Mouse (Mus musculus) midbrain, embryonic 11.5 days (tissue): ENCODE measurements around the gene Dppa3. TPM values are rescaled to one million over a fixed set of nuclear protein-coding genes. Genes with fewer than 3 reads are reported as not detected.

Source experiments
- ATAC-seq: fragments of 200-750 bp; cut with Nextera tagmentation; 2 replicates; pipeline ENCODE4 v1.8.0; 2017; ENCODE audit warnings: moderate TSS enrichment, moderate library complexity; ENCODE audit not compliant: low FRiP score
- DNase-seq: peaks from one replicate; pipeline ENCODE4 v3.0.0; 2015; ENCODE audit warnings: low spot score; ENCODE audit errors: missing footprints
- H3K27ac ChIP-seq: fragments of 300-500 bp; sonication (generic); 2 replicates; pipeline ENCODE4 v1.5.1; 2014; ENCODE audit warnings: low read depth, low read length
- H3K27me3 ChIP-seq: fragments of 300-500 bp; sonication (generic); 2 replicates; pipeline ENCODE4 v1.6.1; 2014; ENCODE audit warnings: mild to moderate bottlenecking, low read length, moderate library complexity, mixed read lengths; ENCODE audit not compliant: control insufficient read depth, insufficient read depth
- H3K36me3 ChIP-seq: fragments of 300-500 bp; sonication (generic); 2 replicates; pipeline ENCODE4 v1.6.1; 2014; ENCODE audit warnings: mild to moderate bottlenecking, low read length, moderate library complexity, mixed read lengths; ENCODE audit not compliant: control insufficient read depth, insufficient read depth
- H3K4me1 ChIP-seq: fragments of 300-500 bp; sonication (generic); 2 replicates; pipeline ENCODE4 v1.6.1; 2014; ENCODE audit warnings: low read length; ENCODE audit not compliant: control insufficient read depth, insufficient read depth
- H3K4me2 ChIP-seq: fragments of 300-500 bp; sonication (generic); 2 replicates; pipeline ENCODE4 v1.6.1; 2014; ENCODE audit warnings: mild to moderate bottlenecking, moderate library complexity
- H3K4me3 ChIP-seq: fragments of 300-500 bp; sonication (generic); 2 replicates; pipeline ENCODE4 v1.5.1; 2014; ENCODE audit warnings: low read depth, low read length
- H3K9ac ChIP-seq: fragments of 300-500 bp; sonication (generic); 2 replicates; pipeline ENCODE4 v1.6.1; 2014; ENCODE audit warnings: low read length
- H3K9me3 ChIP-seq: fragments of 300-500 bp; sonication (generic); 2 replicates; pipeline ENCODE4 v1.6.1; 2016; ENCODE audit warnings: low read length; ENCODE audit not compliant: control insufficient read depth
- WGBS: fragments of 180-500 bp; shearing (Covaris S2); extraction: QIAGEN DNeasy Blood & Tissue Kit; methylation state at CpG from one replicate; pipeline ENCODE4 v1.1.7; 2014; 5-methylcytosine and 5-hydroxymethylcytosine counted together
- polyA plus RNA-seq: library from polyadenylated mRNA; unstranded; fragments of >200 nt; fragmentation: Nextera tagmentation; extraction: Ambion mirVana; gene quantifications from 2 replicates; pipeline ENCODE4 v1.2.1, GENCODE M21; 2014

Dppa3 gene
- polyA plus RNA-seq, 1 experiment from 2014 or later: not detected

DNA sequence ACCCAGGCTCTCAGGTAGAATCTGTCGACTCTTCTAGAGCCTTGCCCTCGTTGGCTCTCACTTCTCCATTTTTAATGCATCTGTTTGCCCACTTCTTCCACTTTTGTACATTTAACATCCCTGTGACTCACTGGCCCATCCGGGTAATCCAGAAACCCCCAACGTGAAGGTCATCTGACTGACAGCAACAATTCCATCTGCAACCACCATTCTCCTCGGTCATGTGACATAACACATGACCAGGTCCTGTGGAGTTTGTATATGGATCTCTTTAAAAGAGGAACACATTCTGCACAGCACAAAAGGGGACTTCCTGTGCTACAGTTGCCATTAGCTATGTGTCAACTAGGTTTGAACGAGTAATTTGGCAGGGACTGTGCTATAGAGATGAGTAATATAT, 28.1 kb downstream of the Dppa3 start:
- ATAC-seq (no peak), DNase-seq (no peak)
- H3K36me3 ChIP-seq: no peaks in the 10 kb centered on the region
- H3K9me3 ChIP-seq: no peaks in the 10 kb centered on the region
- no peak overlapping the region for H3K9ac ChIP-seq
- no peak overlapping the region for H3K4me2 ChIP-seq
- peaks cover 4% of the 10 kb centered on the region; the same call in 1 of the 2 replicates for H3K4me1 ChIP-seq
- H3K27me3 ChIP-seq: no peaks in the 10 kb centered on the region
- no peak overlapping the region for H3K4me3 ChIP-seq
- 83% methylated on average over 6 of the region's 6 CpGs for WGBS
- H3K27ac ChIP-seq: no peak overlapping the region

DNA sequence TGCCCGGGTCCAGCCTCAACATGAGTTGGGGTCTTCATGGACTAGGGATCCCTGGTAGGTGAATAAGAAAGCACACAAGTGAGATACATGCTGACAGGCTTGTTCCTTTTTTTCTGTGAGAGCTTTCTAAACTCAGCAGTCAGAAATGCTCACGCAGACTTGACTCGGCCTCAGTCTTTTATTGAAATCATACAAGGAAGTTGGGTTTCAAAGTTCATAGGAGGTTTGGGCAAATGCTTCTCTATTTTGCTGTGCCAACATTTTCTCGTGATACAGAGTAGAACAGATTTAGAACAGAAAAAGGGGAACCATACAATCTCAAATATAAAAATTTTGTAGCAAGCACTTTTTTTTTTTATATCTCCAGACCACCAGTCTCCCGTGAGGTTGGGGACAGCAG, 31.4 kb downstream of the Dppa3 start:
- WGBS: 87% methylated on average over 5 of the region's 5 CpGs
- H3K9ac ChIP-seq: no peak overlapping the region
- no peaks in the 10 kb centered on the region for H3K9me3 ChIP-seq
- H3K4me2 ChIP-seq: no peak overlapping the region
- no peak for ATAC-seq
- DNase-seq: no peak
- no peak overlapping the region for H3K27ac ChIP-seq
- H3K4me3 ChIP-seq: no peak overlapping the region
- no peaks in the 10 kb centered on the region for H3K27me3 ChIP-seq
- H3K36me3 ChIP-seq: no peaks in the 10 kb centered on the region
- H3K4me1 ChIP-seq: peaks cover 4% of the 10 kb centered on the region; the same call in 1 of the 2 replicates

DNA sequence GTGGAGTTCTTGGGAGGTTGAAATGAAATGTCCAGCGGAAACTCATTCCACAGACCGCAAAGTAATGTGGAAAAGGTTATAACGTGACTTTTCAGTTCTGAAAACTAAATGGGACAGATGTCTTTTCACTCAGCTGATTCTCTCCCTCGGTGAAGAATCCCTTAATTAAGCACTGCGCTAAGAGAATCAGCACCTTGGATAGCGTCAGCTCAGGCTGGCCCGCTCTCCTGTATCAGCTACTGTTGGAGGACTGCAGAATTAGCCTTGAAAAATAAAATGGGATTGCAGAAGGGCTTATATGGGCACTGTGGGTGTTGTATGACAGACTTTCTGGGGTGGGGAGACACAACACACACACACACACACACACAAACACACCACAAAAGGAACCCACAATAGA, 33.4 kb downstream of the Dppa3 start:
- WGBS: 20% methylated on average over 7 of the region's 7 CpGs
- no peaks in the 10 kb centered on the region for H3K9me3 ChIP-seq
- H3K9ac ChIP-seq: no peak overlapping the region
- no peak overlapping the region for H3K4me2 ChIP-seq
- no peak overlapping the region for H3K27ac ChIP-seq
- DNase-seq: no peak
- ATAC-seq: no peak
- no peaks in the 10 kb centered on the region for H3K36me3 ChIP-seq
- 0 out of 2 replicates have a peak, but pooled peaks cover 2% of the 10 kb centered on the region for H3K27me3 ChIP-seq
- H3K4me1 ChIP-seq: peaks cover 6% of the 10 kb centered on the region; the same call in 1 of the 2 replicates
- H3K4me3 ChIP-seq: no peak overlapping the region

DNA sequence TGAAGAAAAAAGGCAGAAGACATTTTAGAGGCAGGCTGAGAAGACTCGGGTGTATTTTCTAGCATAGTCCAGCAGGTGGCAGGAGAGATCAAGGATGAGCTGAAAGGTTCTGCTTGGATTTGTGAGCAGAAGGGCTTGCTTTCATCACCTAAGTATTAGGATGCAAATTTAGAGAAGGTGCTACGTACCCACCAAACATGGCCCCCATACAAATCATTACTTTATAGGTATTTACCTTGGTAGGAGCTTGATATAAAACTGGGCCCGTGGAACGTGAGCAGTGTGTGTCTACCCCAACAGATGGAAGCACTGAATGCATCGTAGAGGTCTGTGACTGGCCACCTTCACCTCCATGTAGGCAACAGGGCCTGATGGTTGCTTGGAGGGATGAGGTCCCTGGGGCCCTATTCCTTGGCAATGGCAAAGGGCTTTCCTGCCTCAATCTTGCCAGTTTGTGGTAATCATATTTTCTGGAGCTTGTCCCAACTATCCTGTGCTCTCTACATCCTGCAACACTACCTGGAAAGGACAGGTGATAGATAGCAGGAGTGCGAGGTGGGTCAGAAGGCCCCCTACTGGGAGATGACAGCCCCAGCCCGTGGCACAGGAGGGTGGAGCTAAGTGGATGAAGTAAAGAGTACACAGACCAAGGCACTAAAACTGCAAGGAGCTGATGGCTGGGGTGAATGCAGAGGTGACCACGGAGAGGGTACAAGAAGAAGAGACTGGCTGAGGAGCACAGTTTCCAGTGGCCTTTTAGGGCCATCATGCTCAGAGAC, 34.6 kb downstream of the Dppa3 start:
- 44% methylated on average over 8 of the region's 8 CpGs for WGBS
- ATAC-seq (peak; percentile 54), DNase-seq (peak; percentile 91)
- Histone ChIP-seq H3K27me3 (0 out of 2 replicates have a peak, but pooled peaks cover 2% of the 10 kb centered on the region), H3K9ac (no peak overlapping the region), H3K27ac (no peak overlapping the region), H3K4me1 (0 out of 2 replicates have a peak, but pooled peaks cover 2% of the 10 kb centered on the region), H3K4me2 (no peak overlapping the region), H3K4me3 (no peak overlapping the region), H3K9me3 (no peaks in the 10 kb centered on the region), H3K36me3 (no peaks in the 10 kb centered on the region)

DNA sequence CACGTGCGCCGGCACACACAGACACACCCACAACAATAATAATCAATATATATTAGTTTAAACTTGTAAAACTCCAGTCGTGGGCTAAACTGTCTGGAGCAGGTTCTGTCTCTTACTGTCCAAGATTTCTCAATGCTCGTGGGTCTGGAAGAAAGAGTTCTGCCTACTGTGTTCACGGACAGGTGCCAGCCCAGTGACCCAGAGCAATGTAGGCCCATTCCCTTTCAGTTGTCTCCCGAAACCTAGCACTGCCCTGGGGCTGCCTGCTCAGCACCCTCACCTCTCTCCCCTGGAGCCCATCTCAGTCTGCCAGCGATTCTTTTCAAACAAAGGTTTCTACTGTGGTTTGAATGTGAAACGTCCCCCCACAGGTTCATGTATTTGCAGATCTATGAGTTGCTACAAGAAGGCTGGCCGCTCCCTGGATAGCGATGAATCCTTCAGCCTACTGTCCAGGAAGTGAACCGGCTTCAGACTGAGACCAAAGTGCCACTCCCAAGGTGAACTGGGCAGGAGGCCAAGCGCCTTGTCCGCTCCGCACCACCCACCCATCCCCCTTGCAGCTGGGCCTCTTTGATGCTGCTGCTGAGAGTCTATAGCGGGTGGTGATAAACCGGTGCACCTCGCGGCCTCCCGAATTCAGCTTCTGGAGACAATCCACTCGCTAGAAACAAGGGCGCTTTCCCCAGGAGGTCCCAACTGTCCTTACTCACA, 36.5 kb downstream of the Dppa3 start:
- Histone ChIP-seq H3K4me1 (0 out of 2 replicates have a peak, but pooled peaks cover 2% of the 10 kb centered on the region), H3K9me3 (no peaks in the 10 kb centered on the region), H3K9ac (no peak overlapping the region), H3K27ac (no peak overlapping the region), H3K4me3 (no peak overlapping the region), H3K4me2 (no peak overlapping the region), H3K36me3 (no peaks in the 10 kb centered on the region), H3K27me3 (0 out of 2 replicates have a peak, but pooled peaks cover 2% of the 10 kb centered on the region)
- WGBS: 41% methylated on average over 22 of the region's 22 CpGs
- no peak for DNase-seq
- no peak for ATAC-seq

DNA sequence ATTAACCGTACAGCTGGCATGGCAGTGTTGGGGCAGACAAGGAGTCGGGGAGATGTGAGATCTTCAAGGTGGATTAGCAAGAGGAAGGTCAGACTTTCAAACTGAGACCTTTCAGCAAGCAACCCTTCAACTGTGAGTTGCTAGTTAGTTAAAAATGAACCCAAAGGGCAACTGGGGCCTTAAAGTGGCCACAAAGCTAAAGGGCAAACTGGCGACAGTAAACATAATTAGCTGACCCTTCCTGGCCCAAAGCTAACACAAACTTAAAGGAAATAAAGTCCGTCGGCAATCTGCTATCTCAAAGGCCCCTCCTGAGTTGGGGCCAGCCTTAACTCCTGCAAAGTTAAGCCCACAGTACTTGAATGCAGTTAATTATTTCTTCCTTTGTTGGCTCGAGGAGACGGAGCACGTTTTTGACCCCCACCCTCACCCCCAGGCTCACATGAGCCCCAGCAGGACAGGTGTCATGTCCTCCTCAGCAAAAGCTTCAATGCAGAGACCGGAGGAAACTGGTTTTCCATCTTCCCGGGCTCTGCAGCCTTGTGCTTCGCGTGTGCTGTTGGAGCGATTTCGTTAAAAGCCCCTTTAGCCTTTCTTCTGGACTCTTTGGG, 37.5 kb downstream of the Dppa3 start:
- no peak overlapping the region for H3K4me3 ChIP-seq
- no peaks in the 10 kb centered on the region for H3K36me3 ChIP-seq
- H3K4me1 ChIP-seq: 0 out of 2 replicates have a peak, but pooled peaks cover 2% of the 10 kb centered on the region
- H3K27ac ChIP-seq: no peak overlapping the region
- 36% methylated on average over 14 of the region's 14 CpGs for WGBS
- 0 out of 2 replicates have a peak, but pooled peaks cover 2% of the 10 kb centered on the region for H3K27me3 ChIP-seq
- DNase-seq: no peak
- ATAC-seq: no peak
- no peak overlapping the region for H3K4me2 ChIP-seq
- H3K9me3 ChIP-seq: no peaks in the 10 kb centered on the region
- H3K9ac ChIP-seq: no peak overlapping the region

DNA sequence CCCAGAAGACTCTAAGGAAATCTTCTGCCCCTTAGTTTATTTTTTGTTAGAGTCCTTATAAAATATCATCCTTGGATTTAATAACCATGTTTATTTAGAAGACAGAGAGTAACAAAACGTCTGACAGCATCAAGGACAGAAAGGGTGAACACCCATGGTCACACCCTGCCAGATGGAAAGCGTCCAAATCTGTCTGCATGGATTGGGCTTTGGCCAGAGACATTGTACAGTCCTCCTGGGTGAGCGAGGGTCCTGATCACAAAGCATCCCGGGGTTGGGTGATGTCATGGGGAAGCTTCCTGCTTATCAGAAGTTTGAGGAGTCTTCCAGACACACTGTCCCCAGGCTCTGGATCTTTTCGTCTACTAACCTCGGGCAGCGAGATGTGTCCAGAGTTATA, 39.7 kb downstream of the Dppa3 start:
- no peak for DNase-seq
- no peaks in the 10 kb centered on the region for H3K36me3 ChIP-seq
- 81% methylated on average over 7 of the region's 7 CpGs for WGBS
- H3K27me3 ChIP-seq: 0 out of 2 replicates have a peak, but pooled peaks cover 2% of the 10 kb centered on the region
- no peaks in the 10 kb centered on the region for H3K9me3 ChIP-seq
- H3K27ac ChIP-seq: no peak overlapping the region
- no peak overlapping the region for H3K4me2 ChIP-seq
- no peak for ATAC-seq
- no peak overlapping the region for H3K9ac ChIP-seq
- H3K4me3 ChIP-seq: no peak overlapping the region
- H3K4me1 ChIP-seq: 0 out of 2 replicates have a peak, but pooled peaks cover 2% of the 10 kb centered on the region

DNA sequence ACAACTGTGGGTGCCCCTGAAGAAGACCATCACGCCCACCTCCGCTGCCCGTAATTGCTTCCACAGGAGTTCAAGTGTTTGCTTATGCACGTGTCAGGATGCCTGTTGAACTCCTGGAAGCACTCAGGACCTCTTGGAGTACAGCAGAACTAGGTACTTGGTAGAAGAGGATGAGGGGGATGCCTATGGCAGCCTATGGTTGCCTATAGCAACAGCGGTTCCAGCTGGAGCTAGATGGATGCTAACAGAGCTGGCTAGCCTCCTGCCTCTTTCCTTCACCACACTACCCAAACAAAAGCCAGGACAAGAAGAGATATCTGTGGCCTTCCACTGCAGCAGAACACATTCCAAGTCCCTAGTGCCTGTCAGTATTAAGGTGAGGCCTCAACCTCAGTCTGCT, 41.5 kb downstream of the Dppa3 start:
- H3K9ac ChIP-seq: no peak overlapping the region; the same call in 1 of the 2 replicates
- H3K4me1 ChIP-seq: 0 out of 2 replicates have a peak, but pooled peaks cover 2% of the 10 kb centered on the region
- no peak overlapping the region for H3K27ac ChIP-seq
- H3K4me3 ChIP-seq: no peak overlapping the region
- H3K9me3 ChIP-seq: no peaks in the 10 kb centered on the region
- H3K36me3 ChIP-seq: no peaks in the 10 kb centered on the region
- no peak overlapping the region for H3K4me2 ChIP-seq
- WGBS: 61% methylated on average over 5 of the region's 5 CpGs
- DNase-seq: no peak
- ATAC-seq: no peak
- H3K27me3 ChIP-seq: 0 out of 2 replicates have a peak, but pooled peaks cover 2% of the 10 kb centered on the region
